Mouse (Mus musculus): ENCODE data around the gene Pigl. TPM values are rescaled to one million over a fixed set of nuclear protein-coding genes. Genes with fewer than 3 reads are reported as not detected.

The Pigl gene
- polyA plus RNA-seq, 1 experiment from 2014 or later, result 7.4 TPM

- WGBS, result 5% methylated on average over 45 of the region's 57 CpGs
- H3K27me3 ChIP-seq, result 0 out of 2 replicates have a peak, but pooled peaks cover 4% of the 10 kb centered on the region
- ATAC-seq (ENCODE audit: low FRiP score), result peak; percentile 83
Measured at GRCm38 (mm10) chr11:62539089-62539890, 81.0 kb downstream of the Pigl start, which contains the start of gene Cenpv. TSS of gene Cenpv (minus strand) at chr11:62539261.

GRCm38 (mm10) chr11:62540167-62540566, 81.9 kb downstream of the Pigl start:
- H3K9me3 ChIP-seq, result no peaks in the 10 kb centered on the region
- WGBS, result 87% methylated on average over 7 of the region's 7 CpGs
- peaks cover 21% of the 10 kb centered on the region for H3K4me1 ChIP-seq (replicated peaks)
- no peak overlapping the region for H3K27ac ChIP-seq
- 0 out of 2 replicates have a peak, but pooled peaks cover 4% of the 10 kb centered on the region for H3K27me3 ChIP-seq
- no peak for ATAC-seq (ENCODE audit: low FRiP score)
- no peak overlapping the region for H3K4me2 ChIP-seq
- H3K4me3 ChIP-seq, result no peak overlapping the region
- 0 out of 2 replicates have a peak, but pooled peaks cover 5% of the 10 kb centered on the region for H3K36me3 ChIP-seq
- no peak overlapping the region for H3K9ac ChIP-seq

More at GRCm38 (mm10) chr11:62539089-62539890, 81.0 kb downstream of the Pigl start, which contains the start of gene Cenpv:
- H3K36me3 ChIP-seq, result 0 out of 2 replicates have a peak, but pooled peaks cover 6% of the 10 kb centered on the region
- H3K27ac ChIP-seq, result peak within 1 kb of the TSS; percentile 87
- H3K9ac ChIP-seq, result peak within 1 kb of the TSS; percentile 94
- H3K4me3 ChIP-seq, result peak within 1 kb of the TSS; percentile 81
- peak within 1 kb of the TSS; percentile 83 for H3K4me2 ChIP-seq
- peaks cover 21% of the 10 kb centered on the region for H3K4me1 ChIP-seq (replicated peaks)
- H3K9me3 ChIP-seq, result no peaks in the 10 kb centered on the region

- Histone ChIP-seq H3K4me1 (replicated peaks) (peaks cover 21% of the 10 kb centered on the region), H3K4me2 (no peak overlapping the region), H3K27me3 (0 out of 2 replicates have a peak, but pooled peaks cover 4% of the 10 kb centered on the region), H3K9me3 (no peaks in the 10 kb centered on the region), H3K9ac (no peak overlapping the region), H3K4me3 (no peak overlapping the region), H3K27ac (no peak overlapping the region), H3K36me3 (no peaks in the 10 kb centered on the region)
- ATAC-seq (ENCODE audit: low FRiP score), result no peak
- 51% methylated on average over 2 of the region's 2 CpGs for WGBS
Measured at GRCm38 (mm10) chr11:62540969-62541368, 82.7 kb downstream of the Pigl start.

GRCm38 (mm10) chr11:62541581-62541980, 83.3 kb downstream of the Pigl start:
- Histone ChIP-seq H3K27ac (no peak overlapping the region), H3K4me1 (replicated peaks) (peaks cover 21% of the 10 kb centered on the region), H3K4me3 (no peak overlapping the region), H3K36me3 (no peaks in the 10 kb centered on the region), H3K9ac (no peak overlapping the region), H3K27me3 (0 out of 2 replicates have a peak, but pooled peaks cover 4% of the 10 kb centered on the region), H3K9me3 (no peaks in the 10 kb centered on the region), H3K4me2 (no peak overlapping the region)
- WGBS, result 85% methylated on average over 8 of the region's 8 CpGs
- no peak for ATAC-seq (ENCODE audit: low FRiP score)

GRCm38 (mm10) chr11:62543991-62544390, 85.7 kb downstream of the Pigl start:
- no peak overlapping the region for H3K4me2 ChIP-seq
- no peak overlapping the region for H3K4me3 ChIP-seq
- 0 out of 2 replicates have a peak, but pooled peaks cover 4% of the 10 kb centered on the region for H3K27me3 ChIP-seq
- no peaks in the 10 kb centered on the region for H3K36me3 ChIP-seq
- WGBS, result 89% methylated on average over 3 of the region's 3 CpGs
- no peak overlapping the region for H3K9ac ChIP-seq
- no peak for ATAC-seq (ENCODE audit: low FRiP score)
- H3K4me1 ChIP-seq (replicated peaks), result peaks cover 10% of the 10 kb centered on the region
- no peaks in the 10 kb centered on the region for H3K9me3 ChIP-seq
- no peak overlapping the region for H3K27ac ChIP-seq

- peak overlapping the region; percentile 100 for H3K27ac ChIP-seq
- H3K9ac ChIP-seq, result peak overlapping the region; percentile 94
- H3K4me2 ChIP-seq, result peak overlapping the region; percentile 70
- WGBS, result 24% methylated on average over 5 of the region's 5 CpGs
- H3K36me3 ChIP-seq, result peaks cover 16% of the 10 kb centered on the region
- peaks cover 30% of the 10 kb centered on the region for H3K4me1 ChIP-seq (replicated peaks)
- H3K27me3 ChIP-seq, result no peaks in the 10 kb centered on the region
- H3K4me3 ChIP-seq, result peak overlapping the region; percentile 70
- no peaks in the 10 kb centered on the region for H3K9me3 ChIP-seq
- ATAC-seq (ENCODE audit: low FRiP score), result no peak
Measured at GRCm38 (mm10) chr11:62549782-62550181, 91.5 kb downstream of the Pigl start.

- H3K4me2 ChIP-seq, result peak overlapping the region; percentile 70
- peaks cover 16% of the 10 kb centered on the region for H3K36me3 ChIP-seq
- H3K9ac ChIP-seq, result peak overlapping the region; percentile 94
- peak overlapping the region; percentile 100 for H3K27ac ChIP-seq
- H3K9me3 ChIP-seq, result no peaks in the 10 kb centered on the region
- peak overlapping the region; percentile 70 for H3K4me3 ChIP-seq
- ATAC-seq (ENCODE audit: low FRiP score), result peak; percentile 34
- peaks cover 35% of the 10 kb centered on the region for H3K4me1 ChIP-seq (replicated peaks)
- WGBS, result 2% methylated on average over 11 of the region's 11 CpGs
- H3K27me3 ChIP-seq, result no peaks in the 10 kb centered on the region
Measured at GRCm38 (mm10) chr11:62550227-62550685, 92.0 kb downstream of the Pigl start.

- no peaks in the 10 kb centered on the region for H3K9me3 ChIP-seq
- no peaks in the 10 kb centered on the region for H3K27me3 ChIP-seq
- H3K4me2 ChIP-seq, result peak within 1 kb of the TSS; percentile 70
- H3K4me1 ChIP-seq (replicated peaks), result peaks cover 40% of the 10 kb centered on the region
- H3K9ac ChIP-seq, result peak within 1 kb of the TSS; percentile 94
- peak; percentile 97 for ATAC-seq (ENCODE audit: low FRiP score)
- H3K36me3 ChIP-seq, result peaks cover 16% of the 10 kb centered on the region
- peak within 1 kb of the TSS; percentile 70 for H3K4me3 ChIP-seq
- peak within 1 kb of the TSS; percentile 100 for H3K27ac ChIP-seq
- under 1% methylated on average over 40 of the region's 40 CpGs for WGBS
Measured at GRCm38 (mm10) chr11:62550727-62551225, 92.5 kb downstream of the Pigl start, which contains the start of gene Ubb. TSS of gene Ubb (plus strand) at chr11:62551171.

GRCm38 (mm10) chr11:62551226-62552119, 93.2 kb downstream of the Pigl start:
- ATAC-seq (ENCODE audit: low FRiP score), result peak; percentile 86
- Histone ChIP-seq H3K27me3 (no peaks in the 10 kb centered on the region), H3K9me3 (no peaks in the 10 kb centered on the region), H3K36me3 (peaks cover 16% of the 10 kb centered on the region), H3K4me1 (replicated peaks) (peaks cover 44% of the 10 kb centered on the region), H3K9ac (peak overlapping the region; percentile 83), H3K4me3 (peak overlapping the region; percentile 70), H3K4me2 (peak overlapping the region; percentile 70), H3K27ac (peak overlapping the region; percentile 100)
- under 1% methylated on average over 58 of the region's 58 CpGs for WGBS

GRCm38 (mm10) chr11:62553186-62553585, 94.9 kb downstream of the Pigl start:
- H3K36me3 ChIP-seq, result peaks cover 16% of the 10 kb centered on the region
- 45% methylated on average over 1 of the region's 1 CpGs for WGBS
- H3K9me3 ChIP-seq, result no peaks in the 10 kb centered on the region
- H3K4me1 ChIP-seq (replicated peaks), result peaks cover 44% of the 10 kb centered on the region
- ATAC-seq (ENCODE audit: low FRiP score), result no peak
- H3K4me3 ChIP-seq, result peak overlapping the region; percentile 58
- peak overlapping the region; percentile 72 for H3K9ac ChIP-seq
- H3K27ac ChIP-seq, result no peak overlapping the region
- no peaks in the 10 kb centered on the region for H3K27me3 ChIP-seq
- H3K4me2 ChIP-seq, result peak overlapping the region; percentile 99

- ATAC-seq (ENCODE audit: low FRiP score), result no peak
- H3K4me1 ChIP-seq (replicated peaks), result peaks cover 43% of the 10 kb centered on the region
- WGBS, result 82% methylated on average over 5 of the region's 5 CpGs
Measured at GRCm38 (mm10) chr11:62553633-62554032, 95.4 kb downstream of the Pigl start.

More at GRCm38 (mm10) chr11:62553633-62554032, 95.4 kb downstream of the Pigl start:
- Histone ChIP-seq H3K27ac (no peak overlapping the region), H3K9ac (peak overlapping the region; percentile 72), H3K9me3 (no peaks in the 10 kb centered on the region), H3K4me2 (peak overlapping the region; percentile 99), H3K27me3 (no peaks in the 10 kb centered on the region), H3K36me3 (peaks cover 16% of the 10 kb centered on the region), H3K4me3 (peak overlapping the region; percentile 58)

Measured in hindbrain, embryonic 13.5 days (tissue).